ENCODE assay signal across 20 mouse cellular contexts in the genomic region with DNA sequence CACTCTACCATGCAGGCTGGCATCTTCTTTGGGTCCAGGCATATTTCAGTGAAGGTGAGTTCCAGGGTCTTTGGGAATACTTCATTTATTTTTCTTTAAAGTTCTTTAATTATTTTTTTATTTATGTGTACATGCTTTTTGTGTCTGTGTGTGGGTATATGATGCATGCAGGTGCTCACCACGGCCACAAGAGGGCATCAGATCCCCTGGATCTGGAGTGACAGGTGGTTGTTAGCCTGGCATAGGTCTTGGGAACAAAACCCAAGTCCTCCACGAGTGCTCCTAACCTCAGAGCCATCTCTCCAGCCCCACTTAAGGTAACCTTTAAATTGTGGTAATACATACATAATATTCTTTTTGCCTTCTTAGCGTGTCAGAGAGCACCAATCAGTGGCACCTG. TPM values are rescaled to one million over a fixed set of nuclear protein-coding genes. Genes with fewer than 3 reads are reported as not detected.
DNase-seq lines count a peak whose midpoint lies in the region; ATAC-seq and TF ChIP-seq lines count a peak whose summit lies in the region.
"Had no signal": no experiment of that assay in that cellular context is flagged by ENCODE, and none has a peak within 500 bp of the region (broad histone marks: within the 10 kb centered on the region; RNA-seq: fewer than 3 reads in every experiment).

No protein-coding gene starts in this region.

- ATAC-seq in hindbrain, embryonic 15.5 days (ENCODE audit: low FRiP score, low read depth), result no peak
- no peak for ATAC-seq in hindbrain, embryonic 11.5 days (ENCODE audit: low FRiP score)
- ATAC-seq: Patski had no signal

- H3K27me3 ChIP-seq in hindbrain, embryonic 15.5 days, result no peaks in the 10 kb centered on the region
- H3K27me3 ChIP-seq in hindbrain, embryonic 11.5 days (ENCODE audit: control insufficient read depth, insufficient read depth, low read length), result no peaks in the 10 kb centered on the region
- H3K27me3 ChIP-seq: embryonic facial prominence, embryonic 15.5 days; forebrain, embryonic 12.5 days; heart, embryonic 15.5 days; liver, embryonic 15.5 days; neural tube, embryonic 12.5 days had no signal

- no peak for TF ChIP-seq POLR2A in lung, adult 2 months (IDR thresholded peaks at IDR 0.05; ENCODE audit: borderline replicate concordance, extremely low read depth, low read depth, low read length)
- TF ChIP-seq POLR2A in brain, embryonic 14.5 days (IDR thresholded peaks at IDR 0.05; ENCODE audit: borderline replicate concordance, extremely low read depth, insufficient read depth, insufficient read length, poor library complexity, severe bottlenecking), result no peak

- H3K9ac ChIP-seq in hindbrain, embryonic 15.5 days, result no peak overlapping the region
- no peak overlapping the region for H3K9ac ChIP-seq in hindbrain, embryonic 11.5 days (ENCODE audit: low read depth, low read length)
- H3K9ac ChIP-seq: embryonic facial prominence, embryonic 15.5 days; forebrain, embryonic 12.5 days; heart, embryonic 15.5 days; liver, embryonic 15.5 days; neural tube, embryonic 12.5 days had no signal

- H3K36me3 ChIP-seq in hindbrain, embryonic 15.5 days, result no peaks in the 10 kb centered on the region
- no peaks in the 10 kb centered on the region for H3K36me3 ChIP-seq in hindbrain, embryonic 11.5 days (ENCODE audit: control insufficient read depth, insufficient read depth, low read length)
- H3K36me3 ChIP-seq: embryonic facial prominence, embryonic 15.5 days; forebrain, embryonic 12.5 days; heart, embryonic 15.5 days; liver, embryonic 15.5 days; neural tube, embryonic 12.5 days had no signal

- peak overlapping the region; percentile 75; the same call in 1 of the 2 replicates for H3K27ac ChIP-seq in hindbrain, embryonic 15.5 days (replicated peaks)
- no peak overlapping the region for H3K27ac ChIP-seq in hindbrain, embryonic 11.5 days (ENCODE audit: low read depth, low read length)
- H3K27ac ChIP-seq: embryonic facial prominence, embryonic 15.5 days; forebrain, embryonic 12.5 days; heart, embryonic 15.5 days; liver, embryonic 15.5 days; neural tube, embryonic 12.5 days had no signal

- DNase-seq in hindbrain, embryonic 11.5 days (ENCODE audit: low spot score), result no peak
- DNase-seq in lung, adult 2 months, result no peak
- DNase-seq in lung, postnatal 10 days, result no peak
- DNase-seq in ES-CJ7 (ENCODE audit: low read depth, low spot score), result peak; percentile 57
- DNase-seq in brain, embryonic 14.5 days (ENCODE audit: low read depth), result no peak
- DNase-seq in frontal cortex, postnatal 36 days (ENCODE audit: low spot score in 2 of 2), result no peak
- no peak for DNase-seq in retina, postnatal 1 day
- DNase-seq: cerebellum, adult 9-10 months; heart, adult 11 months; kidney, postnatal 36 days; layer of hippocampus, postnatal 36 days; right cerebral cortex, postnatal 25 days; thymus, adult 18-20 months had no signal

- no peak overlapping the region for H3K4me3 ChIP-seq in hindbrain, embryonic 15.5 days
- H3K4me3 ChIP-seq in hindbrain, embryonic 11.5 days (ENCODE audit: low read depth, low read length), result no peak overlapping the region
- H3K4me3 ChIP-seq in lung, adult 2 months (replicated peaks; ENCODE audit: extremely low read depth, low read depth, low read length), result no peak overlapping the region
- H3K4me3 ChIP-seq: embryonic facial prominence, embryonic 15.5 days; forebrain, embryonic 12.5 days; heart, embryonic 15.5 days; liver, embryonic 15.5 days; neural tube, embryonic 12.5 days had no signal

- H3K4me1 ChIP-seq in hindbrain, embryonic 15.5 days (replicated peaks), result peaks cover 21% of the 10 kb centered on the region
- no peaks in the 10 kb centered on the region for H3K4me1 ChIP-seq in hindbrain, embryonic 11.5 days (replicated peaks; ENCODE audit: control insufficient read depth, insufficient read depth, low read length)
- H3K4me1 ChIP-seq in lung, adult 2 months (ENCODE audit: control insufficient read depth, insufficient read depth, low read length), result no peaks in the 10 kb centered on the region
- H3K4me1 ChIP-seq: embryonic facial prominence, embryonic 15.5 days; heart, embryonic 15.5 days; liver, embryonic 15.5 days had no signal

- 80% methylated on average over 3 of the region's 3 CpGs for WGBS in hindbrain, embryonic 15.5 days
- 74% methylated on average over 3 of the region's 3 CpGs for WGBS in hindbrain, embryonic 11.5 days
- WGBS in lung, adult 2 months, result 65% methylated on average over 3 of the region's 3 CpGs

- no peak overlapping the region for H3K4me2 ChIP-seq in hindbrain, embryonic 15.5 days
- H3K4me2 ChIP-seq in hindbrain, embryonic 11.5 days (replicated peaks; ENCODE audit: low read depth, low read length), result no peak overlapping the region
- H3K4me2 ChIP-seq: embryonic facial prominence, embryonic 15.5 days; forebrain, embryonic 12.5 days; heart, embryonic 15.5 days; liver, embryonic 15.5 days; neural tube, embryonic 12.5 days had no signal

- H3K9me3 ChIP-seq in hindbrain, embryonic 15.5 days, result no peaks in the 10 kb centered on the region
- H3K9me3 ChIP-seq in hindbrain, embryonic 11.5 days (ENCODE audit: control insufficient read depth, low read length), result no peaks in the 10 kb centered on the region
- H3K9me3 ChIP-seq: embryonic facial prominence, embryonic 15.5 days; heart, embryonic 15.5 days; liver, embryonic 15.5 days; neural tube, embryonic 12.5 days had no signal

- TF ChIP-seq CTCF in lung, adult 2 months (IDR thresholded peaks at IDR 0.05; ENCODE audit: insufficient read depth, low read length), result peak; percentile 11; the same call in 1 of the 2 replicates
- TF ChIP-seq CTCF in brain, embryonic 14.5 days (IDR thresholded peaks at IDR 0.05; ENCODE audit: borderline replicate concordance, extremely low read depth, insufficient read depth, insufficient read length), result peak; percentile 13; the same call in 1 of the 2 replicates

RNA-seq across cellular contexts. Expression of a gene that starts 10.7 kb away (rescaled TPM):
- polyA plus RNA-seq in hindbrain, embryonic 15.5 days (2015; fragmentation: Nextera tagmentation; extraction: Ambion mirVana), result 0.10 and 0.13 TPM in 2 replicates
- polyA plus RNA-seq in hindbrain, embryonic 11.5 days (2014; fragmentation: Nextera tagmentation; extraction: Ambion mirVana), result 0.10 TPM in 1 of 2 replicates, not detected in the other
- 0.17 and 0.51 TPM in 2 replicates for polyA plus RNA-seq in lung, adult 2 months (2012; rRNA removed)
- 0.14 and 0.23 TPM in 2 replicates for polyA plus RNA-seq in brain, embryonic 14.5 days (2012; rRNA removed)
- polyA plus RNA-seq: heart, embryonic 15.5 days; liver, embryonic 15.5 days had no signal

RNA-seq across cellular contexts. Expression of a gene that starts 20.0 kb away (rescaled TPM):
- polyA plus RNA-seq in hindbrain, embryonic 15.5 days (2015; fragmentation: Nextera tagmentation; extraction: Ambion mirVana), result 6.1 and 6.6 TPM in 2 replicates
- 3.6 and 4.6 TPM in 2 replicates for polyA plus RNA-seq in hindbrain, embryonic 11.5 days (2014; fragmentation: Nextera tagmentation; extraction: Ambion mirVana)
- 122 and 130 TPM in 2 replicates for polyA plus RNA-seq in lung, adult 2 months (2012; rRNA removed)
- 3.1 TPM in 2 replicates for polyA plus RNA-seq in brain, embryonic 14.5 days (2012; rRNA removed)
- polyA plus RNA-seq: Patski had no signal

RNA-seq across cellular contexts. Expression of a gene that starts 33.6 kb away (rescaled TPM):
- 0.10 and 0.34 TPM in 2 replicates for polyA plus RNA-seq in hindbrain, embryonic 15.5 days (2015; fragmentation: Nextera tagmentation; extraction: Ambion mirVana)
- polyA plus RNA-seq in hindbrain, embryonic 11.5 days (2014; fragmentation: Nextera tagmentation; extraction: Ambion mirVana), result 0.13 TPM in 1 of 2 replicates, not detected in the other
- not detected in 2 replicates for polyA plus RNA-seq in lung, adult 2 months (2012; rRNA removed)
- 0.12 and 0.25 TPM in 2 replicates for polyA plus RNA-seq in brain, embryonic 14.5 days (2012; rRNA removed)
- polyA plus RNA-seq: heart, embryonic 15.5 days; liver, embryonic 15.5 days; Patski had no signal

RNA-seq across cellular contexts. Expression of a gene that starts 41.2 kb away (rescaled TPM):
- polyA plus RNA-seq in hindbrain, embryonic 15.5 days (2015; fragmentation: Nextera tagmentation; extraction: Ambion mirVana), result 14.1 and 14.7 TPM in 2 replicates
- 10.1 and 11.9 TPM in 2 replicates for polyA plus RNA-seq in hindbrain, embryonic 11.5 days (2014; fragmentation: Nextera tagmentation; extraction: Ambion mirVana)
- 17.6 and 19.5 TPM in 2 replicates for polyA plus RNA-seq in lung, adult 2 months (2012; rRNA removed)
- 24.0 and 36.7 TPM in 2 replicates for polyA plus RNA-seq in brain, embryonic 14.5 days (2012; rRNA removed)

RNA-seq across cellular contexts. Expression of a gene that starts 53.6 kb away (rescaled TPM):
- polyA plus RNA-seq in hindbrain, embryonic 15.5 days (2015; fragmentation: Nextera tagmentation; extraction: Ambion mirVana), result 0.32 and 0.38 TPM in 2 replicates
- 0.40 and 0.96 TPM in 2 replicates for polyA plus RNA-seq in hindbrain, embryonic 11.5 days (2014; fragmentation: Nextera tagmentation; extraction: Ambion mirVana)
- 5.4 and 7.2 TPM in 2 replicates for polyA plus RNA-seq in lung, adult 2 months (2012; rRNA removed)
- 0.24 and 0.38 TPM in 2 replicates for polyA plus RNA-seq in brain, embryonic 14.5 days (2012; rRNA removed)

Comparison
In these comparisons a context has a peak if more than half of its experiments do, and no peak if none do; other contexts are left out.
1. RNA of a gene that starts 20.0 kb away (polyA plus RNA-seq): 122 to 130 TPM in lung, adult 2 months; 6.1 to 6.6 TPM in hindbrain, embryonic 15.5 days, 3.6 to 4.6 TPM in hindbrain, embryonic 11.5 days and 3.1 TPM in brain, embryonic 14.5 days; every median in the first group is over 10 times any median in the second.